Mouse (Mus musculus): Measurements from ENCODE around the gene Neurl2. TPM values are rescaled to one million over a fixed set of nuclear protein-coding genes. Genes with fewer than 3 reads are reported as not detected.
"Not testable (repeated sequence)": the region's sequence is repeated elsewhere in the genome, so short reads cannot be mapped to it uniquely, and the experiment has no call there.

The Neurl2 gene
- total RNA-seq, 2 experiments from 2014 or later, result 31.1 to 37.0 TPM

DNA sequence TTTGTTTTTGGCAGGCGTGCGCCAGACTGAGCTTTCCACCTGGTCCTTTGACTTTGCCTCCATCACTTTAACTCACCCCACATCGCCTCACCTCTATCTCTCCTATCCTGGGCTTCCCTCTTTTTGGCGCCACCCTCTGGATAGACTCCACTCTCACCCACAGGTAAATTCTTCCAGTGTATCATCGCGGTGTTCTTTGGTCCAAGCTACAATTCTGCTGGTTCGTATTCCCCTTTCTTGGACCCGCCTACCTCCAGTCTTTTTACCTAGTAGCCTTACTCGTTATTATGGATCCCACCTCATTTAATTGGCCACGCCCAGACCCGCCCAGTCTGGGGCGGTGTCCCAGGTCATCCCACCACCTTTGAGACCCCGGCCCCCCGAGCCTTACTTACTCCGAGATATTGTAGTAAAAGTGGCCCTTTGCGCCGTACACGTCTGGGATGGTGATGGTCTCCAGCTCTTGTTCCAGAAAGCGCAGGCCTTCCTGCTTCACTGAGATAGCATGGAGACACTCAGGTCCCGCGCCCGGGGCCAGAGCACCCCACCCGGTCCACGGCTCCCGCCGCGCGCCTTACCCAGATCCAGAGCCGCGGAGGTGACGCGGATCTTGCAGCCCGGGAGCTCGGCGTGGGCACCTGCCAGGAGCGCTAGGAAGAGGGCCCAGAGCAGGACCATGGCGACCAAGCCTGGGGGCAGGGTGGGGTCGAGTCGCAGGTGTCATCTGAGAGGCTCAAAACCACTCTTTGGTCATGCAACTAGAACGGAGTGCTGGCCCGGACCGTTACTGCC is 23.2 kb upstream of the Neurl2 start:
- H3K4me3 ChIP-seq, result peak overlapping the region; percentile 83
- intact Hi-C loops (cut with DNase I), result no loop called here
- peak overlapping the region; percentile 80 for H3K27ac ChIP-seq

DNA sequence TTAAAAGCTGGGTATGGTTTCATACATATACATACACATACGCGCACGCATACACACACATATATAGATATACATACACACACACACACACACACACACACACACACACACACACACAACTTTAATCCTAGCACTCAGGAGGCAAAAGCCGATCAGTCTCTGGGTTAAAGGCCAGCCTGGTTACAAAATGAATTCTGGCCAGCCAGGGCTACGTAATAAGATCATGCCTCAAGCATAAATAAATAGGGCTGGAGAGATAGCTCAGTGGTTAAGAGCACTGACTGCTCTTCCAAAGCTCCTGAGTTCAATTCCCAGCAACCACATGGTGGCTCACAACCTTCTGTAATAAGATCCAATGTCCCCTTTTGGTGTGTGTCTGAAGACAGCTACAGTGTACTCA is 22.3 kb upstream of the Neurl2 start:
- intact Hi-C loops (cut with DNase I); H3K27ac ChIP-seq: not testable (repeated sequence)
- peak; percentile 5 for DNase-seq
- H3K4me3 ChIP-seq, result peak overlapping the region; percentile 83

More for the DNA sequence above, 23.2 kb upstream of the Neurl2 start:
- no peak for TF ChIP-seq CTCF (IDR thresholded peaks at IDR 0.05)
- DNase-seq, result peak; percentile 41

GRCm38 (mm10) chr2:164850061-164850460 is 16.8 kb upstream of the Neurl2 start:
- TF ChIP-seq CTCF (IDR thresholded peaks at IDR 0.05), result no peak
- H3K27ac ChIP-seq, result no peak overlapping the region
- DNase-seq, result no peak
- intact Hi-C loops (cut with DNase I), result no loop called here
- no peak overlapping the region for H3K4me3 ChIP-seq

- DNase-seq, result no peak
- TF ChIP-seq CTCF (IDR thresholded peaks at IDR 0.05), result peak; percentile 60
Measured at GRCm38 (mm10) chr2:164845782-164846181, 12.5 kb upstream of the Neurl2 start.

DNA sequence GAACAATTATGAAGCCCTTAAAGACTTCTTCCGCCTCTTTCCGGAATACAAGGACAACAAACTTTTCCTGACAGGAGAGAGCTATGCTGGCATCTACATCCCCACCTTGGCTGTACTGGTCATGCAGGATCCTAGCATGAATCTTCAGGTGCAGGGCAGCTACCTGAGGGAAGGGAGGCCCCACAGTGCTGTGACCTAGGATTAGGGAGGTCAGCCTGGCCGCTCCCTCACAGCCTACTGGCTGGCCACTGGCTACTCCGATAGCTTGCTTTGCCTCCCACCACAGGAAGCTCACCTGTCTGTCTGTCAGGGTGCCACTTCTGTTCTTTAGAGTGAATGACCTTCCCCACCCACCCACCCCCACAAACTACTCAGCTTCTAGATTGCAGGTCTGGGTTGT is 1.9 kb upstream of the Neurl2 start:
- H3K4me3 ChIP-seq, result peak overlapping the region; percentile 75
- no peak overlapping the region for H3K27ac ChIP-seq
- intact Hi-C loops (cut with DNase I), result no loop called here
- TF ChIP-seq CTCF (IDR thresholded peaks at IDR 0.05), result no peak
- DNase-seq, result no peak

More at GRCm38 (mm10) chr2:164845782-164846181, 12.5 kb upstream of the Neurl2 start:
- intact Hi-C loops (cut with DNase I), result no loop called here
- H3K4me3 ChIP-seq, result no peak overlapping the region
- no peak overlapping the region for H3K27ac ChIP-seq

DNA sequence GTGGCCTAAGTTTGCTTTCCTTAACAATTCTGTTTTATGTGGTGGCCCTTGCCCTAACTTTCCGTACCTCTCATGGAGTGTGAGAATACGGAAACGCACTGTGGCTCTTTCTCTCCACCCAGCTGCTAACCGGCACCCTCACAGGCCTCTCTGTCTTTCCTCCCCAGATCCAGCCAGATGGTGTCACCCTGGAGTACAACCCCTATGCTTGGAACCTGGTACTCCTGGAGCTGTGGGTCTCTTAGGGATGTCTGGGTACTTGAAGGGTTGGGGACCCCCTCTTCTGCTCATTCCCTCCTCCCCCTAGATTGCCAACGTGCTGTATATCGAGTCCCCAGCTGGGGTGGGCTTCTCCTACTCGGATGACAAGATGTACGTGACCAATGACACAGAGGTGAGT is 1.3 kb upstream of the Neurl2 start:
- Histone ChIP-seq H3K4me3 (peak overlapping the region; percentile 75), H3K27ac (peak overlapping the region; percentile 95)
- no peak for DNase-seq
- intact Hi-C loops (cut with DNase I), result no loop called here
- peak; percentile 10; the same call in 1 of the 2 replicates for TF ChIP-seq CTCF (IDR thresholded peaks at IDR 0.05)

GRCm38 (mm10) chr2:164832748-164833301 is 431 bp downstream of the Neurl2 start, which contains the start of gene Ctsa:
Gene Ctsa, plus strand, starts transcription at chr2:164832873.
- Histone ChIP-seq H3K27ac (peak within 1 kb of the TSS; percentile 95), H3K4me3 (peak within 1 kb of the TSS; percentile 75)
- peak; percentile 88 for DNase-seq
- intact Hi-C loops (cut with DNase I), result loop anchor here (2.0 kb wide), 2 partner anchors 46 to 78 kb away; partner anchors contain the start of genes Pcif1 and Zfp335
- peak; percentile 75 for TF ChIP-seq CTCF (IDR thresholded peaks at IDR 0.05)

GRCm38 (mm10) chr2:164832032-164832747 is 1.1 kb downstream of the Neurl2 start:
- TF ChIP-seq CTCF (IDR thresholded peaks at IDR 0.05), result no peak
- Histone ChIP-seq H3K4me3 (peak overlapping the region; percentile 75), H3K27ac (peak overlapping the region; percentile 95)
- intact Hi-C loops (cut with DNase I), result loop anchor here (2.0 kb wide), 2 partner anchors 47 to 79 kb away; partner anchors contain the start of genes Pcif1 and Zfp335
- DNase-seq, result no peak

GRCm38 (mm10) chr2:164831029-164831428 is 2.2 kb downstream of the Neurl2 start:
- no peak for TF ChIP-seq CTCF (IDR thresholded peaks at IDR 0.05)
- DNase-seq, result no peak
- intact Hi-C loops (cut with DNase I), result no loop called here
- H3K27ac ChIP-seq, result no peak overlapping the region
- no peak overlapping the region for H3K4me3 ChIP-seq

DNA sequence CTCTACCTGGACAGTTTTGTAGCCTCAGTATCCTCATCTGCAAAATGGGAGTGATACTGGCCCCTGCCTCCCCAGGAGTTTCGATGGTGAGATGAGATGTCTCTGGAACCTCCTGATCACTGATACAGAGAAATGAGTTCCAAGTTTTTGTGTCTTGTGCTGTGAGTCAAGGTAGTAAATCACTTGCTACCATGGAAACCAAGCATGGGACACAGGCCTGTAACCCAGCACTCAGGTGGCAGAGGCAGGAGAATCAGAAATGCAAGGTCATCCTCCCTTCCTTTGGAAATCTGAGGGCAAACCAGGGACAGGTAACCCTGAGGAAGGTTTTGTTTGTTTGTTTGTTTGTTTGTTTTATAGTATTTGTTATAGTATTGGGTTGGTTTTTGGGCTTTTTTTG is 4.2 kb downstream of the Neurl2 start:
- intact Hi-C loops (cut with DNase I), result no loop called here
- no peak for TF ChIP-seq CTCF (IDR thresholded peaks at IDR 0.05)
- H3K27ac ChIP-seq, result no peak overlapping the region
- no peak for DNase-seq
- H3K4me3 ChIP-seq, result no peak overlapping the region

DNA sequence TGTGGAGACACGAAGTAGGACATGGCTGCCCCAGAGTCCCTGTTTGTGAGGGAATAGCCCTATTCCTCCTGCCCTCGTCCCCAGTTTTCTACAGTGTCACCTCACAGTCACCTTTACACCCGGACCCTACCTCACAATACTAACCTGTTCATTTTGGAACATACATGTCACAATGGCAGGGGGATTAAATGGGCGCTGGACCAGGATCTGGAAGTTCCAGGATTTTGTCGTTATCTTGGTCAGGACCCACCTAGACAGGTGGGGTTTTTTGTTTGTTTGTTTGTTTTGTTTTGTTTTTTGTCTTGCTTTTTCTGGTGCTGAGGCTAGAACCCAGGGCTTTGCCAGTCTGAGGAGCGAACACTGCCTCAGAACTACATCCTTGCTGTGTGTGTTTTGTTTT is 4.8 kb downstream of the Neurl2 start, which contains the start of gene Spata25:
Gene Spata25, minus strand, starts transcription at position 101 of the 400 bp plus-strand sequence.
- Histone ChIP-seq H3K27ac (no peak within 1 kb of the TSS), H3K4me3 (no peak within 1 kb of the TSS)
- intact Hi-C loops (cut with DNase I), result no loop called here
- no peak for DNase-seq
- no peak for TF ChIP-seq CTCF (IDR thresholded peaks at IDR 0.05)

GRCm38 (mm10) chr2:164827146-164827850 is 6.0 kb downstream of the Neurl2 start:
- intact Hi-C loops (cut with DNase I), result no loop called here
- Histone ChIP-seq H3K27ac (no peak overlapping the region), H3K4me3 (no peak overlapping the region)
- DNase-seq, result no peak
- no peak for TF ChIP-seq CTCF (IDR thresholded peaks at IDR 0.05)

Measured in gastrocnemius, adult 2 months (tissue).